Mouse (Mus musculus) heart, embryonic 15.5 days (tissue): Measurements from ENCODE around the gene Elavl1. TPM values are rescaled to one million over a fixed set of nuclear protein-coding genes. Genes with fewer than 3 reads are reported as not detected.
"Not testable (repeated sequence)": the region's sequence is repeated elsewhere in the genome, so short reads cannot be mapped to it uniquely, and the experiment has no call there.

ENCODE experiments used
- ATAC-seq: fragments of 200-750 bp; cut with Nextera tagmentation; replicated peaks from 2 replicates; pipeline ENCODE4 v1.8.0; 2017; ENCODE audit warnings: low read depth, moderate TSS enrichment; ENCODE audit not compliant: insufficient number of reproducible peaks, insufficient read depth, low FRiP score
- H3K27ac ChIP-seq: fragments of 300-500 bp; sonication (generic); 2 replicates; pipeline ENCODE4 v1.5.1; 2015; ENCODE audit warnings: mild to moderate bottlenecking, inconsistent platforms
- H3K27me3 ChIP-seq: fragments of 300-500 bp; sonication (generic); 2 replicates; pipeline ENCODE4 v1.6.1; 2015; ENCODE audit warnings: inconsistent platforms
- H3K36me3 ChIP-seq: fragments of 300-500 bp; sonication (generic); 2 replicates; pipeline ENCODE4 v1.6.1; 2015; ENCODE audit warnings: mild to moderate bottlenecking, inconsistent platforms
- H3K4me1 ChIP-seq: fragments of 300-500 bp; sonication (generic); replicated peaks from 2 replicates; pipeline ENCODE4 v1.6.1; 2015; ENCODE audit warnings: inconsistent platforms
- H3K4me2 ChIP-seq: fragments of 300-500 bp; sonication (generic); 2 replicates; pipeline ENCODE4 v1.6.1; 2015; ENCODE audit warnings: inconsistent platforms, mild to moderate bottlenecking, moderate library complexity
- H3K4me3 ChIP-seq: fragments of 300-500 bp; sonication (generic); 2 replicates; pipeline ENCODE4 v1.5.1; 2015; ENCODE audit warnings: mild to moderate bottlenecking, inconsistent platforms
- H3K9ac ChIP-seq: fragments of 300-500 bp; sonication (generic); 2 replicates; pipeline ENCODE4 v1.6.1; 2015; ENCODE audit warnings: mild to moderate bottlenecking, inconsistent platforms
- H3K9me3 ChIP-seq: fragments of 300-500 bp; sonication (generic); replicated peaks from 2 replicates; pipeline ENCODE4 v1.6.1; 2016; ENCODE audit warnings: inconsistent platforms
- WGBS: fragments of 180-500 bp; shearing (Covaris S2); methylation state at CpG from one replicate; pipeline ENCODE4 v1.1.7; 2015; ENCODE audit warnings: mixed read lengths; 5-methylcytosine and 5-hydroxymethylcytosine counted together
- polyA plus RNA-seq: library from polyadenylated mRNA; unstranded; fragments of >200 nt; fragmentation: Nextera tagmentation; extraction: Ambion mirVana; gene quantifications from 2 replicates; pipeline ENCODE4 v1.2.1, GENCODE M21; 2015

The Elavl1 gene
- polyA plus RNA-seq, 1 experiment from 2014 or later: 160 TPM

DNA sequence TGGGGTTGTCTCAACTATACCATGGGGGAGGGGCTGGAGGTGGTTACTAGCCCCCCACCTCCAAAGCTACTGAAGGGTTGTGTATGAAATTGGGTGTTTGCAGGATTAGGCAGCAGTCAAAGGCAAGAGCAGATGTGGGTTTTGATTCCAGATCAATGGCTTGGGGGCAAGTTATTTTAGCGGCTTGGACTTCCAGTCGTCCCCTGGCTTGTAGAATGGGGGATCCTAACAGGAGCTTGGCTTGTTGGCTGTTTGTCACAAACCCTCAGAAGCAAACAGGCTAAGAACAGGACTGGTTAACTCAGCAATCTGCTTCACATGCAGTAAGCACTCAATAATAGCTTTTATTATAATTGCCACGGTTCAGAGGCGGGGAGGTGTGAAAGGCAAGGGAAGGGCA lies 67.9 kb downstream of the Elavl1 start:
- Histone ChIP-seq H3K27ac (no peak overlapping the region), H3K9ac (no peak overlapping the region), H3K27me3 (no peaks in the 10 kb centered on the region), H3K36me3 (peaks cover 45% of the 10 kb centered on the region), H3K4me3 (no peak overlapping the region), H3K9me3 (no peaks in the 10 kb centered on the region), H3K4me2 (peak overlapping the region; percentile 96; the same call in 1 of the 2 replicates), H3K4me1 (peaks cover 39% of the 10 kb centered on the region)
- ATAC-seq: no peak
- 83% methylated on average over 4 of the region's 4 CpGs for WGBS

- H3K4me3 ChIP-seq: no peak overlapping the region
- no peaks in the 10 kb centered on the region for H3K9me3 ChIP-seq
- WGBS: 39% methylated on average over 4 of the region's 4 CpGs
- H3K9ac ChIP-seq: no peak overlapping the region
- H3K27ac ChIP-seq: 0 out of 2 replicates have a peak overlapping the region, but pooled peaks have one; percentile 2
- H3K4me2 ChIP-seq: no peak overlapping the region
- no peaks in the 10 kb centered on the region for H3K27me3 ChIP-seq
- no peak for ATAC-seq
- H3K4me1 ChIP-seq: peaks cover 42% of the 10 kb centered on the region
- peaks cover 42% of the 10 kb centered on the region for H3K36me3 ChIP-seq
Observed at GRCm38 (mm10) chr8:4256911-4257310, 68.3 kb downstream of the Elavl1 start.

DNA sequence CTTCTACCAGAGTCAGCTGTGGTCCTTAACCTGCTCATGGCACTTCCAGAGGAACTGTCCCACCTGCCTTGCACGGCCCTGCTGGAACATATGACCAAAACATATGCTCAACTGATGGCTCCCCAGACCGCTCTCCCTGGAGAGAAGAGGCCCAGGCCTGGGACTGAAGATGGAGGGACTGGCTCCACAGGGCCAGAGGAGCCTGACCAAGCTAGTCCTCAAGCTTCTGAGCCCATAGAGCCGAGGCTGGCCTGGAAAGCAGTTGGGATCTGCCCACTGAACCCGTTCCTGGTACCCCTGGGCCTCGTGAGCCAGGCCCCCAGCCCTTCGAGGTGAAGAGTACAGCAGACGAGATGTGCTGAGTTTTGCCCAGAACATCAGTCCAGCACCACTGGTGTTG lies 69.7 kb downstream of the Elavl1 start:
- not testable (repeated sequence) for H3K4me2 ChIP-seq, H3K27ac ChIP-seq, ATAC-seq, H3K9me3 ChIP-seq, H3K4me3 ChIP-seq, H3K9ac ChIP-seq, H3K27me3 ChIP-seq
- H3K36me3 ChIP-seq: peaks cover 28% of the 10 kb centered on the region
- WGBS: 82% methylated on average over 7 of the region's 7 CpGs
- H3K4me1 ChIP-seq: peaks cover 45% of the 10 kb centered on the region

DNA sequence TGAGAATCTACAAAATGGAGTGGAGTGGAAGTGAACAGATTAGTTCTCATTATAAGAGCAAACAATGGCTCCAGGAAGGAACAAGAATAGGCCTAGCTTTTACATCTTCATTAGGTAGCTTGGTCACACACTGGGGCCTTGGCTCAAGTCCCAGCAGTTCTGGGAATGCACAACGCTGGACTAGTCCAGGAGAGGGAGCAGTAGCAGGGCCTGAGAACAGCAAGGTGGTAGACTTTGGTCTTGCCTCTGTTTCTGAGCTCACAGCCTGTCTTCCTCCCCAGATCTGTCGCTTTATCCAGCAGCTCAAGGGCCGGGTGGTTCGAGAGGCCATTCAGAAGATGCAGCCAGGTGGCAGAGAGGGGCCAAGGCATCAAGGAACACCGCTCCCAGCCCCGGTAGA lies 71.2 kb downstream of the Elavl1 start:
- peaks cover 17% of the 10 kb centered on the region; the same call in 1 of the 2 replicates for H3K36me3 ChIP-seq
- no peak for ATAC-seq
- H3K4me2 ChIP-seq: peak overlapping the region; percentile 82
- H3K27ac ChIP-seq: peak overlapping the region; percentile 91; the same call in 1 of the 2 replicates
- no peaks in the 10 kb centered on the region for H3K27me3 ChIP-seq
- no peaks in the 10 kb centered on the region for H3K9me3 ChIP-seq
- H3K9ac ChIP-seq: 0 out of 2 replicates have a peak overlapping the region, but pooled peaks have one; percentile 11
- peaks cover 52% of the 10 kb centered on the region for H3K4me1 ChIP-seq
- WGBS: 66% methylated on average over 6 of the region's 6 CpGs
- peak overlapping the region; percentile 77 for H3K4me3 ChIP-seq

DNA sequence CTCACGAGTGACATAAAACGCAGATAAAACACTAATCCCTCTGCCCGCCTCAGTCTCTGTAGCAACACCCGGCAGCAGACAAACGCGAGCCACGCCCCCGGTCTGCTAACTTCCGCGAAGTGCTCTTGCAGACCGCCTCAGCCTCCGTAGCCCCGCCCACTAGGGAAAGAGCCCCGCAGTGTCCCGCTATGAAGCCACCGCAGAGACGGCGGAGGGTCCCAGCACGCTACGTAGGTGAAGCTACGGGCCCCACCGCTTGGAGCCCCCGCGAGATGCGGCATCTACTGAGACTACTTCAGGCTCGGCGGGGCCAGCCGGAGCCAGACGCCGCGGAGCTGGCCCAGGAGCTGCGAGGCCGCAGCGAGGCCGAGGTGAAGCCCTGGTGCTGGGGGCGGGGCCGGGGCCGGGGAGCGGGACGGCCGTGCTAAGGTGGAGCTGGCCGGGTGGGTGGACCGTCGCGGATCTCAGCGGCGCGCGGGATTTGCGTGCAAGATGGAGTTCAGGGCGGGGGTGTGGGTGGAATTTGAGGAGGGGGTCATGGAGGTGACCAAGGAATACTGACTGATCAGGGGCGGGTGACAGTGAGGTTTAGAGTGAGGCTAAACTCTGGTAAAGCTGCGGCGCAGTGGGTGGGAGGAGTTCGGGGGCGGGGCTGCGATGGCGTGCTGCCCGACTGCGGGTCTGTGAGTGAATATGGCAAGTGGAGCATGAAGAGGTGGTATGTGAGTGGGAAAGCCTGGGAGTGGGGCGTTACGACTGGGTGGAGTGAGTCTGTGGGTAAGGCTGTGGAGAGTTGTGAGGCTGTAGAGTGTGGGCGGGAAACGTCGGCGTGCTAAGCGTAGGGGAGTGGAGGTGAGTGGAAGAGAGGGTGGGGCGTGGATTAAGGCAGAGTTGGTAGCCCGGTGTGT lies 72.0 kb downstream of the Elavl1 start, which contains the start of gene Snapc2:
Snapc2 (plus strand) TSS at position 147 of the 908 bp plus-strand sequence.
- no peaks in the 10 kb centered on the region for H3K27me3 ChIP-seq
- H3K9me3 ChIP-seq: no peaks in the 10 kb centered on the region
- peaks cover 50% of the 10 kb centered on the region for H3K4me1 ChIP-seq
- peak within 1 kb of the TSS; percentile 77 for H3K4me3 ChIP-seq
- peak within 1 kb of the TSS; percentile 94 for H3K9ac ChIP-seq
- peak within 1 kb of the TSS; percentile 82 for H3K4me2 ChIP-seq
- under 1% methylated on average over 69 of the region's 69 CpGs for WGBS
- peak; percentile 85 for ATAC-seq
- peak within 1 kb of the TSS; percentile 91 for H3K27ac ChIP-seq
- peaks cover 17% of the 10 kb centered on the region; the same call in 1 of the 2 replicates for H3K36me3 ChIP-seq

GRCm38 (mm10) chr8:4252116-4252760 lies 73.0 kb downstream of the Elavl1 start:
- 35% methylated on average over 8 of the region's 8 CpGs for WGBS
- H3K4me1 ChIP-seq: peaks cover 42% of the 10 kb centered on the region
- H3K27ac ChIP-seq: peak overlapping the region; percentile 13; the same call in 1 of the 2 replicates
- H3K9ac ChIP-seq: peak overlapping the region; percentile 94
- peak overlapping the region; percentile 82 for H3K4me2 ChIP-seq
- H3K36me3 ChIP-seq: peaks cover 17% of the 10 kb centered on the region; the same call in 1 of the 2 replicates
- no peak for ATAC-seq
- H3K4me3 ChIP-seq: peak overlapping the region; percentile 77
- H3K27me3 ChIP-seq: no peaks in the 10 kb centered on the region
- no peaks in the 10 kb centered on the region for H3K9me3 ChIP-seq

- WGBS: 35% methylated on average over 26 of the region's 26 CpGs
- H3K4me2 ChIP-seq: no peak overlapping the region
- no peak overlapping the region for H3K27ac ChIP-seq
- H3K36me3 ChIP-seq: peaks cover 21% of the 10 kb centered on the region
- H3K4me3 ChIP-seq: no peak overlapping the region
- no peak for ATAC-seq
- no peaks in the 10 kb centered on the region for H3K9me3 ChIP-seq
- H3K27me3 ChIP-seq: no peaks in the 10 kb centered on the region
- no peak overlapping the region for H3K9ac ChIP-seq
- H3K4me1 ChIP-seq: peaks cover 37% of the 10 kb centered on the region
Observed at GRCm38 (mm10) chr8:4250306-4250970, 74.8 kb downstream of the Elavl1 start.

DNA sequence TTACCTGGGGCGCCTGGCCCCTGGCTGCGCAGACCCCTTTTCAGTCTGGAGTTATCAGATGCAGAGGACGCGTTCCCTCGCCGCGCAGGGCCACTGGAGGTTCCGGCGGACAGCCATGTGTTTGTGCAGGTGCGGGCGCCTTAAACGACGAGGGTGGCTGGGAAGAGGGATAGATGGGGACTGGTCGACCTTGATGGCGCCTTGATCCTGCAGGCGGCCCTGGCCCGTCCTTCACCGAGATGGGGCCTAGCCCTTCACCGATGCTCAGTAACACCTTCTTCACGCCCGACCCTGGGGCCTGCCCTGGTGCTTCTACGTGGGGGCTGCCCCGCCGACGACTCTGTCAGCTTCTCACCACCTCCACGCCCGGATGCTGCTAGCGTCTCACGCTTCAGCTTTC lies 76.0 kb downstream of the Elavl1 start:
- peaks cover 27% of the 10 kb centered on the region for H3K36me3 ChIP-seq
- no peaks in the 10 kb centered on the region for H3K27me3 ChIP-seq
- WGBS: 13% methylated on average over 29 of the region's 29 CpGs
- H3K4me3 ChIP-seq: peak overlapping the region; percentile 30
- no peak for ATAC-seq
- no peaks in the 10 kb centered on the region for H3K9me3 ChIP-seq
- peak overlapping the region; percentile 66 for H3K27ac ChIP-seq
- peak overlapping the region; percentile 56 for H3K4me2 ChIP-seq
- peak overlapping the region; percentile 40 for H3K9ac ChIP-seq
- peaks cover 36% of the 10 kb centered on the region for H3K4me1 ChIP-seq

DNA sequence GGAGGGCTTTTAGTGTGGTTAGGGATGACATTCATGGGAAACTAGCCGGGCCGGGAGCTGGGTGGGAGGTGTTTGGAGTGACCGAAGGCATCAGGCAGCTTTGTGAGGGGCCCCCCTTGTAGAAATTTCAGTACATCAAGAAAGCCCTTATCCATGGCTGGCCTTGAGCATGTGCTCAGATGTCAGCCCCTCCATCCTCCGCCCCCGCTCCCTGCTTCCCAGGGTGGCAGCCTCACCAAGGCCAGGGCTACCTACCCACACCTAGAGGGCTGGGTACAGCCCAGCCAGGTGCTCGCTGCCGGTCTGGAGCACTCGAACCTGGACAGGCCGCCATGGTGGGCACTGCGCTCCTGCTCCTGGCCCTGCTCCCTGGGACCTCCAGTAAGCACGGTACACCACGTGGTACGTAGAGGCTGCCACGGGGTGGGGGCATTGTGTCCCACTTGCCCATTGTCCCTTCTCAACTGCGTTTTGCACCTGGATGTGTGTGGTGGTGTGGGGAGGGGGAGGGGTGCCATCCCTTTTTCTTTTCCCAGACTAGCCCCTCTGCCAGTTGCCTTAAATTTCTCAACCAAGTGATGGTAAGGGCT lies 77.2 kb downstream of the Elavl1 start, which contains the start of gene Tgfbr3l:
Tgfbr3l (plus strand) TSS at position 264 of the 590 bp plus-strand sequence.
- peak within 1 kb of the TSS; percentile 66 for H3K27ac ChIP-seq
- peak within 1 kb of the TSS; percentile 40; the same call in 1 of the 2 replicates for H3K9ac ChIP-seq
- no peaks in the 10 kb centered on the region for H3K9me3 ChIP-seq
- H3K4me3 ChIP-seq: peak within 1 kb of the TSS; percentile 30; the same call in 1 of the 2 replicates
- H3K4me2 ChIP-seq: peak within 1 kb of the TSS; percentile 56
- peaks cover 38% of the 10 kb centered on the region for H3K36me3 ChIP-seq
- H3K4me1 ChIP-seq: peaks cover 28% of the 10 kb centered on the region
- WGBS: 75% methylated on average over 15 of the region's 15 CpGs
- no peaks in the 10 kb centered on the region for H3K27me3 ChIP-seq
- no peak for ATAC-seq

- H3K27ac ChIP-seq: no peak overlapping the region
- 81% methylated on average over 8 of the region's 8 CpGs for WGBS
- H3K27me3 ChIP-seq: no peaks in the 10 kb centered on the region
- H3K36me3 ChIP-seq: peaks cover 41% of the 10 kb centered on the region
- no peak overlapping the region for H3K4me2 ChIP-seq
- no peaks in the 10 kb centered on the region for H3K9me3 ChIP-seq
- no peak for ATAC-seq
- H3K4me1 ChIP-seq: peaks cover 24% of the 10 kb centered on the region
- H3K9ac ChIP-seq: no peak overlapping the region
- H3K4me3 ChIP-seq: no peak overlapping the region
Observed at GRCm38 (mm10) chr8:4247241-4247640, 78.0 kb downstream of the Elavl1 start.
